Mouse (Mus musculus) bone marrow, adult 2 months (tissue): ENCODE data around the gene Slc25a13. TPM values are rescaled to one million over a fixed set of nuclear protein-coding genes. Genes with fewer than 3 reads are reported as not detected.

Source experiments
- H3K27ac ChIP-seq: fragments of 200-500 bp; 2 replicates; pipeline ENCODE4 v1.5.1; 2012; ENCODE audit warnings: low read depth, mild to moderate bottlenecking, control low read depth, inconsistent platforms, low read length; ENCODE audit not compliant: control insufficient read depth, poor library complexity, insufficient read depth
- H3K4me1 ChIP-seq: fragments of 200-500 bp; 2 replicates; pipeline ENCODE4 v1.6.1; 2011; ENCODE audit warnings: low read length; ENCODE audit not compliant: control insufficient read depth, insufficient read depth
- H3K4me3 ChIP-seq: fragments of 200-500 bp; replicated peaks from 2 replicates; pipeline ENCODE3; 2011; ENCODE audit warnings: mild to moderate bottlenecking, low read depth, low read length, control low read depth; ENCODE audit not compliant: control insufficient read depth
- CTCF ChIP-seq: fragments of 200-500 bp; IDR thresholded peaks from 2 replicates; pipeline ENCODE4 v1.5.1; 2011; ENCODE audit warnings: low read length, control low read depth; ENCODE audit not compliant: control insufficient read depth, insufficient read depth
- POLR2A ChIP-seq: fragments of 200-500 bp; IDR thresholded peaks from 2 replicates; pipeline ENCODE4 v1.6.1; 2011; ENCODE audit warnings: low read depth, mild to moderate bottlenecking, control low read depth, low read length, borderline replicate concordance; ENCODE audit not compliant: control insufficient read depth
- WGBS: fragments of 180-500 bp; shearing (Covaris S2); methylation state at CpG from one replicate; pipeline ENCODE4 v1.1.7; 2018; 5-methylcytosine and 5-hydroxymethylcytosine counted together
- polyA plus RNA-seq: library from polyadenylated mRNA; stranded (reverse); fragments of >200 nt; gene quantifications from 2 replicates; pipeline ENCODE4 v1.2.4, GENCODE M21; 2011; ENCODE audit warnings: low replicate concordance; ENCODE audit not compliant: missing spikeins, insufficient read depth, insufficient read length

Gene Slc25a13
- polyA plus RNA-seq, 1 experiment = 9.3 TPM

- Histone ChIP-seq H3K27ac (no peak overlapping the region), H3K4me1 (no peaks in the 10 kb centered on the region), H3K4me3 (no peak overlapping the region)
- 91% methylated on average over 1 of the region's 1 CpGs for WGBS
- TF ChIP-seq CTCF (no peak), POLR2A (no peak)
These were observed 136.5 kb downstream of the Slc25a13 start for GRCm38 (mm10) chr6:6080484-6080883.

GRCm38 (mm10) chr6:6077234-6077633 is 139.7 kb downstream of the Slc25a13 start:
- TF ChIP-seq CTCF (no peak), POLR2A (no peak)
- WGBS = 41% methylated on average over 4 of the region's 4 CpGs
- H3K4me1 ChIP-seq = no peaks in the 10 kb centered on the region

GRCm38 (mm10) chr6:6075940-6076447 is 141.0 kb downstream of the Slc25a13 start:
- Histone ChIP-seq H3K4me1 (no peaks in the 10 kb centered on the region), H3K27ac (no peak overlapping the region), H3K4me3 (no peak overlapping the region)
- WGBS = 85% methylated on average over 7 of the region's 7 CpGs
- TF ChIP-seq POLR2A (no peak), CTCF (no peak)

More at GRCm38 (mm10) chr6:6077234-6077633, 139.7 kb downstream of the Slc25a13 start:
- no peak overlapping the region for H3K27ac ChIP-seq
- no peak overlapping the region for H3K4me3 ChIP-seq

GRCm38 (mm10) chr6:6071038-6071437 is 145.9 kb downstream of the Slc25a13 start:
- Histone ChIP-seq H3K4me1 (no peaks in the 10 kb centered on the region), H3K4me3 (no peak overlapping the region), H3K27ac (no peak overlapping the region)
- WGBS = 82% methylated on average over 7 of the region's 7 CpGs
- TF ChIP-seq POLR2A = no peak
- TF ChIP-seq CTCF = no peak

GRCm38 (mm10) chr6:6070015-6070414 is 147.0 kb downstream of the Slc25a13 start:
- 62% methylated on average over 3 of the region's 3 CpGs for WGBS
- no peak for TF ChIP-seq POLR2A
- TF ChIP-seq CTCF = no peak
- no peaks in the 10 kb centered on the region for H3K4me1 ChIP-seq
- H3K4me3 ChIP-seq = no peak overlapping the region
- no peak overlapping the region for H3K27ac ChIP-seq

- Histone ChIP-seq H3K4me3 (no peak overlapping the region), H3K27ac (no peak overlapping the region), H3K4me1 (no peaks in the 10 kb centered on the region)
- WGBS = 75% methylated on average over 6 of the region's 6 CpGs
- TF ChIP-seq CTCF (no peak), POLR2A (no peak)
These were observed 149.8 kb downstream of the Slc25a13 start for GRCm38 (mm10) chr6:6067201-6067600.

GRCm38 (mm10) chr6:6058548-6058947 is 158.4 kb downstream of the Slc25a13 start:
- Histone ChIP-seq H3K4me1 (no peaks in the 10 kb centered on the region), H3K27ac (no peak overlapping the region), H3K4me3 (no peak overlapping the region)
- no peak for TF ChIP-seq POLR2A
- no peak for TF ChIP-seq CTCF
- WGBS = 91% methylated on average over 3 of the region's 3 CpGs

GRCm38 (mm10) chr6:6053946-6054345 is 163.0 kb downstream of the Slc25a13 start:
- WGBS = 75% methylated on average over 3 of the region's 3 CpGs
- no peak for TF ChIP-seq POLR2A
- TF ChIP-seq CTCF = no peak
- no peaks in the 10 kb centered on the region for H3K4me1 ChIP-seq
- H3K27ac ChIP-seq = no peak overlapping the region
- no peak overlapping the region for H3K4me3 ChIP-seq

GRCm38 (mm10) chr6:6052696-6053095 is 164.3 kb downstream of the Slc25a13 start:
- Histone ChIP-seq H3K4me1 (no peaks in the 10 kb centered on the region), H3K4me3 (no peak overlapping the region), H3K27ac (no peak overlapping the region)
- WGBS = 71% methylated on average over 11 of the region's 11 CpGs
- TF ChIP-seq POLR2A (no peak), CTCF (no peak)
